Mouse (Mus musculus): ENCODE measurements at regions not wholly inside any gene's neighbourhood (a gene's known extent, or its start where the extent isn't known, plus 50 kb on each side); places are given as distances from the start of the nearest gene placed in this dataset.

- intact Hi-C loops (cut with DNase I), result no loop called here
These were observed 281.0 kb upstream of the Gm6657 start for GRCm38 (mm10) chr12:77912863-77913554.

GRCm38 (mm10) chr12:77928729-77929128 lies 265.3 kb upstream of the Gm6657 start:
- no peak for DNase-seq
- intact Hi-C loops (cut with DNase I), result no loop called here

More at GRCm38 (mm10) chr12:77912863-77913554, 281.0 kb upstream of the Gm6657 start:
- no peak for DNase-seq

- intact Hi-C loops (cut with DNase I), result no loop called here
These were observed 264.5 kb upstream of the Gm6657 start for GRCm38 (mm10) chr12:77929571-77929970.

DNA sequence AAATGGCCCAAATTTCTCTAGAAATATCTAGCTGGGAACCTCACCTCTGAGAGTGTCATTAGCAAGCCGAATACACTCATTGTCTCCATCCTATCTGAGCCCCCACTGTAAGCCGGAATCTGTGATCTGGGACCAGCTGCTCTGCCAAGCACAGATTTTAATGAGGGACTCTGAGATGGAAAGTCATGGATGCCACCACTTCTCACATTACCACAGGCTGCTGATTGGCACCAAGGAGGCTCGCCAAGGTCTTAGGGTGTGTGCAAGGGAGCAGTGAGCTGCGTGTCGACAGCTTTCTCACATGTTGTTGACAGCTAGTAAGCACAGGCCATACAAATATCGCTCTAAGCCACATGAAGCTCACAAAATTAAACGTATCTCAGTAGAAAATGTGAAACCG lies 250.1 kb upstream of the Gm6657 start:
- intact Hi-C loops (cut with DNase I), result no loop called here
- DNase-seq, result no peak

More at GRCm38 (mm10) chr12:77929571-77929970, 264.5 kb upstream of the Gm6657 start:
- no peak for DNase-seq

DNA sequence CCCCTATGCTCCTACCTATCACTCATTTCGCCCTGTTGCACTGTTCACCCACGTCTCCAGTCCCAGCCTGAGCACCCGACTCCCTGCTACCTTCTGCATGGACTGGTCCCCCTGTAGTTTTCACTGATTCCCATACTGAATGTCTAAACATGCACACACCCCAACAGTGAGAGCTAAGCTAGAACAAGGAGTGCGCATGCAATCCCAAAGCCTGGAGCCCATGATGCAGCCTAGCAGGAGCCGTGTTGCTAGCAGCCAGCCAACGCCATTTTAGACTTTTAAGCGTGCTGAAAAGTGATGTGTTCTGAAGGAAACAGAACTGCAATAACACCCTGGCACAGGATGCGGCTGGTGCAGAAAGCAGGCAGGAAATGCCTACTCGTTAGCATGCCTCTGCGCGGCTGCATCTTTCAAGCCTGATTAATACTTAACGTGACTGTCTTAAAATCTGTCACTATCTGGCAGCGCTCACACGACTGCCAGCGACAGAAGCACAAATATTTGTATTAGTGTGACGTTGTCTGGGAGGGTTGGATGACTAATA lies 244.5 kb upstream of the Gm6657 start:
- intact Hi-C loops (cut with DNase I), result no loop called here
- DNase-seq, result no peak

GRCm38 (mm10) chr12:77952492-77952891 lies 241.6 kb upstream of the Gm6657 start:
- intact Hi-C loops (cut with DNase I), result no loop called here

DNA sequence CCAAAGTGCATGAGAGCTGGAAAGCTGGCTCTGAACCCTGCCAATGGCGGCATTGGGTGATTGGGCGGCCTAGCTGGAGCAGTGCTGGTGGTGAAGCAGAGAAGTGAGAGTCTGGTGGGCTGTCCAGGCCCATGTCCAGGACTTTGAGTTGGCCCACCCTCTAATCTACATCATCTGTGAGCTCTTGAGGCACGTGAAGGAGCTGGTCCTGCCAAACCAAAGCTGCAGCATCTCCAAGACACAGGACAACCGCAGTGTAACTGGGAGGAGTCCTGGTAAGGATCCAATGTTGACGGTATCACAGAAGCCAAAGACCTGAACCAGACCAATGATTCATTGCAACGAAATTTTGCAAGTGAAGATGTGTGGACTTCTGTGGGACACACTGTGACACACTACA lies 231.4 kb upstream of the Gm6657 start:
- intact Hi-C loops (cut with DNase I), result no loop called here
- DNase-seq, result no peak

More at GRCm38 (mm10) chr12:77952492-77952891, 241.6 kb upstream of the Gm6657 start:
- no peak for DNase-seq

- intact Hi-C loops (cut with DNase I), result no loop called here
- DNase-seq, result no peak
These were observed 225.5 kb upstream of the Gm6657 start for GRCm38 (mm10) chr12:77968543-77968942.

DNA sequence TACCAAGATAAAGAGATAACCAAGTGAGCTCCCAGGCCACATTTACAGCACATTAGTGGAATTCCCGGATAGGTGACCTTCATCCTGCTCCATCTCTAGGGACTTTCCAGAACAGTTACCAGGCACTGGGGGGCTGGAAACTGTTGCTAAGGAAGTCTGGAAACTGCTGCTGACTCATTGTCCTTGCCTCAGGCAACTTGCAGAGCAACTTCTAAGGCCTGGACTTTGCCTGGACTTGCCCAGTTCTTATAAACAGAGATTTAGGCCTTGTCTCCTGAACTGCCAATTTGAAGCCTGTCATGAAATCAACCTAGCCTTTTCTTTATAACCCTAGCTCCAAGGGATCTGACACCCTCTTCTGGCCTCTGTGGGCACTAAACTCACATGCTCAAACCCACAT lies 224.0 kb upstream of the Gm6657 start:
- intact Hi-C loops (cut with DNase I), result no loop called here
- no peak for DNase-seq

- DNase-seq, result no peak
- intact Hi-C loops (cut with DNase I), result no loop called here
These were observed 221.9 kb upstream of the Gm6657 start for GRCm38 (mm10) chr12:77972165-77972564.

GRCm38 (mm10) chr12:77976952-77977351 lies 217.1 kb upstream of the Gm6657 start:
- intact Hi-C loops (cut with DNase I), result no loop called here
- DNase-seq, result no peak

DNA sequence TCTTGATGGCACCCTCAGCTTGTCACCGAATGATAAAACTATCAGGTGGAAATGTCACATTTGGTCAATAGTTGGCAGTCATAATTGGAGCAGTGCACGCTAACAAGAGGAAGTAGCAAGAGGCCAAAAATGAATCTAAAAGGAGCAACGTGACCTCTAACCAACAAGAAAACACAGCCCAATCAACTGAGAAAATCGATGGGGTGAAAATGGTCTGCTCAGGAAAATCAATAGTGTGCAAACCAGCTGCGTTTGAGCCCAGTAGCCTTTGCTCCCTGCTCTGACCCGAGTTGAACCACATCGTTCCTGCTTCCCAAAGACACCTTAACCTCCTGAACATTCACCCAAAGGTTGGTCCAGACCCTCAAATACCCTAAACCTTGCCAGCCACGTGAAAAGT lies 207.3 kb upstream of the Gm6657 start:
- intact Hi-C loops (cut with DNase I), result no loop called here
- DNase-seq, result no peak

GRCm38 (mm10) chr12:77989766-77990165 lies 204.3 kb upstream of the Gm6657 start:
- intact Hi-C loops (cut with DNase I), result no loop called here
- no peak for DNase-seq

- DNase-seq, result no peak
- intact Hi-C loops (cut with DNase I), result no loop called here
These were observed 202.4 kb upstream of the Gm6657 start for GRCm38 (mm10) chr12:77991627-77992026.

- intact Hi-C loops (cut with DNase I), result no loop called here
- no peak for DNase-seq
These were observed 199.9 kb upstream of the Gm6657 start for GRCm38 (mm10) chr12:77994176-77994575.

DNA sequence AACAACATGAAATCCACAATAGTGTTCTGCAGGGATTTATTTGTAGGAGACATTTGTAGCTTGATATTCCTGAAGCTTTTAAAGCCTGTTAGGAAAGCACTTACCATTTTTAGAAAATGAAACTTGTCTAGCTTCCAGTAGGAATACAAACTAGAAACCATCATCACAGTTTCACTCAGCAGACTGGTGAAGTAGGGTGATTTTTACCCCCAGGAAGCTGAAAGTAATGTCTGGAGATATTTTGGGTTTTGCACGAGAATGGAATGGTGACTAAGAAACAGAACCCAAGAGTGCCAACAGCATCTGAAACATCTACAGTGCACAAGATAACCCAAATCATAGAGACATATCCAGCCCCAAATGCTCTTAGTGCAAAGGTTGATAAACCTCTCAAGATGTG lies 196.1 kb upstream of the Gm6657 start:
- intact Hi-C loops (cut with DNase I), result no loop called here
- no peak for DNase-seq

DNA sequence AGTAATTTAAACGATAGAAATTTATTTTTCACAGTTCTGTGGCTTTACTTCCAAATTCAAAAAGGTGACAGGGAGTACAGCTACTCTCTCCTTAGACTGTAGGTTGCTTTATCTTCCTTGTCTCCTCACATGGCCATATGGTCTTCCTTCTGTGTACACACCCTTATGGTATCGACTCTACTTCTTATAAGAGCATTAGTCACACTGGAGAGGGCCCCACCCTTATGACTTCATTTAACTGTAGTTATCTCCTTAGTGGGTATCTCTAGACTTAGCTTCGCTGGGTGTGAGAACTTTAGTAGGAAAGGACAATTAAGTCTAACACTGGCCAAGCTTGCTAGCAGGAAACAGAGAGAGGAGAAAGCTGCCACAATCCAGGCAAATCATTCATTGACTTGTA lies 193.6 kb upstream of the Gm6657 start:
- intact Hi-C loops (cut with DNase I), result no loop called here
- no peak for DNase-seq

GRCm38 (mm10) chr12:78001846-78002245 lies 192.2 kb upstream of the Gm6657 start:
- intact Hi-C loops (cut with DNase I), result no loop called here
- no peak for DNase-seq

DNA sequence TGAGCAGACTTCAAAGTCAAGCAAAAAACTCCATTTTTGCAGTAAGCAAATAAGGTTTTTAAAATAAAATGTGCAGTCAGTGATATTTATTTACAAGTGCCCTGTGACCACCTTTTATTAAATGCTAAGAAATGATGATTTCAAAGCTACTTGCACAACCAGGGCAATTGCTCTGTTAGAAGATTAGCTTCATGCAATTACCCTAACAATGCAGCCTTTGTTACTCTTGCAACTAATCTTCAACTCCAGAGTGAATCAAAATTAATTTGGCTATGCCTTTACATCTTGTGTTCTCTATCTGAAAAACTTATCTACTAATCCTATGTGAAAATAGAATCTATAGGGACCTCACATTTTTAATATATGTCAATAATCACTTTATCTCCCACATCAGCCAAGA lies 160.3 kb upstream of the Gm6657 start:
- intact Hi-C loops (cut with DNase I), result no loop called here
- no peak for DNase-seq

DNA sequence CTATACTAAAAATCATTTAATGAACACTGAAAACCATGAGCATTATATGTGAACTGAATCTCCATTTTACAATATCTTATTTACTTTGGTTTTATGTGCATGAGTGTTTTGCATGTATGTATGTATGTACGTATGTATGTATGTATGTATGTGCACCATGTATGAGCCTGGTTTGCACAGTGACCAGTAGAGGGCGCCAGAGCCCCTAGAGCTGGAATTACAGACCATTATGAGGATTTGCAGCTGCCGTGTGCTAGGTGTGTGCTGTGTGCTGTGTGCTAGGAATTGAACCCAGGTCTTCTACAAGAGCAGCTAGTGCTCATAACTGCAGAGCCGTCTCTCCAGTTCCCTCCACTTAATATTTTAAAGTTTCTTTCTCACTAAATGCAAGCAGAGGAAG lies 147.5 kb upstream of the Gm6657 start:
- no peak for DNase-seq
- intact Hi-C loops (cut with DNase I), result no loop called here

GRCm38 (mm10) chr12:78055956-78056355 lies 138.1 kb upstream of the Gm6657 start:
- peak in 1 of 2 experiments; percentile 26 for DNase-seq
- intact Hi-C loops (cut with DNase I), result loop anchor here (2.0 kb wide), 1 partner anchor 33 kb away; no protein-coding TSS in a partner anchor

DNA sequence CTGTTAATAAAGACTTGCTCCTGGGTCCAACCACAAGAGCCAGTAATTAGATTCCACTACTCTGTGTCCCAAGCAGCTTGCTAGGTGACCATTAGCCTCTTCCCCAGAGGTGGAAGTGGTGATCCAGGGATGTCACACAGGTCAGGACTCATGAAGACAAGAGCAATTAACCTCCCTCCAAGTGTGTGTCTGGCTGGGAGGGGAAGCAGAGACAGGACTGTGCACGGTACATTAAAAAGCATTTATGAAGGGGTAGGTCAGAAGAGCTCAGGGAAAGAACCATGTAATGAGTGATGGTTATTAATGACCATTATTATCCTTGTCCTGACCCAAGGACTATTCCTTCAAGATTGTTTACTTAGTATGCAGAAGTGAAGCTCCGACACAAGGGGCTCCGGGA lies 136.9 kb upstream of the Gm6657 start:
- intact Hi-C loops (cut with DNase I), result loop anchor here (2.0 kb wide), 1 partner anchor 32 kb away; no protein-coding TSS in a partner anchor
- no peak for DNase-seq
